Mouse (Mus musculus) adrenal gland, postnatal 14 days (tissue): ENCODE results near the gene Polr3e. TPM values are rescaled to one million over a fixed set of nuclear protein-coding genes. Genes with fewer than 3 reads are reported as not detected.
A peak's percentile ranks its signal among the peaks of the same experiment; 100 is the strongest.

Experiments
- DNase-seq: peaks from one replicate; pipeline ENCODE4 v3.0.0; 2021; ENCODE audit warnings: mixed read lengths
- long read RNA-seq, 2 experiments: library from polyadenylated mRNA; stranded (forward); transcript quantifications; one replicate each; pipeline ENCODE4 v2.0.0; 2021
- total RNA-seq: library from RNA; stranded (reverse); gene quantifications from 2 replicates; pipeline ENCODE4 v1.2.3, GENCODE M21; 2021

Gene Polr3e
- total RNA-seq: 23.3 and 27.2 TPM in 2 replicates
- long read RNA-seq, experiment 1, full-length matches to known transcripts: 13 of 25 reads
- long read RNA-seq, experiment 1, partial matches to known transcripts: 4 of 25 reads
- long read RNA-seq, experiment 1, other reads (novel, unspliced or antisense): 8 of 25 reads
- long read RNA-seq, experiment 2, full-length matches to known transcripts: 12 of 25 reads
- long read RNA-seq, experiment 2, partial matches to known transcripts: 5 of 25 reads
- long read RNA-seq, experiment 2, other reads (novel, unspliced or antisense): 8 of 25 reads

DNA sequence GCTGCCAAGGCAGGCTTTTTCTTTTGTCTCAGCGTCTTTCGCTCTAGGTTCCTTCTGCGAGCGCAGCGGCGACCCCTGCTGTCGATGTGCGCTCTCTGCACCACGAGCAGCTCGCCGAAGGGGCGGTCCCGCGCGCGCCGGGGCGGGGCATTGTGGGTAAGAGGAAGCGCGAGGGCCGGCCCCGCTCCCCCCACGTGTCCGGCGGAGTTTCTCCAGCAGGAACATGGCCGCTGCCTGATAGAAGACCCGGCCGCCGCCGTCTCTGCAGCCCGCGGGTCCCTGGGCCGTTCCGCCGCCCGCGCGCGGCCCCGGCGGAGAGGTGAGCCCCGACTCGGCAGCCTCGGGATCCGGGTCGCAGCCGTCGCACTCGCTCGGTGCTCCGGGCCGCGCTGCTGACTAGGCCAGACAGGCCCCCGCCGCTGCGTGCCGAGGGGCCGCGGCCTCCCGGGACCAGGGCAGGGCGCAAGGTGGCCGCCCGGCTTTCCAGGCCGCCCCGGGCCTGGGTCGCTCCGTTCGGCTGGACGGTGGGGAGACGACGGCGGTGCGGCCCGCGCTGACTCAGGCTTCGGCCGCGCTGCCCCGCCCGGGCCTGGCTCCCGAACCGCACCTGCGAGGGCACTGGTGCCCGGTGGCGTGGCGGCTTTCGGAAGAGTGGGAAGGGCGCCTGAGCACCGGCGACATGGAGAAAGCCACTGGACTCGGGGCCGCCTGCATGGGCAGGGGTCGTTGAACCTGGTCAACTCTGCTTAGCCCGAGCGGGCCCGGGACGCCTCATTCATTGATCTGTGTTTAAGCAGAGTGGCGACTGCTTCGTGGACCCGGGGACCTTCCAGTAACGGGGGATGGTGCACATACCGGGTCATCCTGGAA is at the start of gene Polr3e:
TSS of gene Polr3e (plus strand) at position 153 of the 870 bp plus-strand sequence.
- DNase-seq: peak; percentile 100

DNA sequence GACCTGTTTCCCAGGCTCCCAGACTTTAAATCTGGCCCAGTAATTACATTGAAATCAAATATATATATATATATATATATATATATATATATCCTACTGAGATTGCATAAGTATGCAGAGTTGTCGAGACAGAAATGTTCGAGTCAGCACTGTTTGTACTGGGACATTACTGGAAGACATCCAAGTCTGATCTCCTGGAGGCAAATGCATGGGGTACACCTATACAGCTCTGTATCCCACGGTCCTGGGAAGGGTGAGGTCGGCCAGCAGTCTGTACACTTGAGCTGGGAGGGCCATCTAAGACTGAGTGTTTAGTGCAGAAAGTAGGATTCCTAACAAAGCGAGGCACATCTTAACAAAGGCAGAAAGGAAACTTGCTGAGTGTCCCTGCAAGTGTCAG is 47.7 kb upstream of the Polr3e start:
- DNase-seq: no peak

DNA sequence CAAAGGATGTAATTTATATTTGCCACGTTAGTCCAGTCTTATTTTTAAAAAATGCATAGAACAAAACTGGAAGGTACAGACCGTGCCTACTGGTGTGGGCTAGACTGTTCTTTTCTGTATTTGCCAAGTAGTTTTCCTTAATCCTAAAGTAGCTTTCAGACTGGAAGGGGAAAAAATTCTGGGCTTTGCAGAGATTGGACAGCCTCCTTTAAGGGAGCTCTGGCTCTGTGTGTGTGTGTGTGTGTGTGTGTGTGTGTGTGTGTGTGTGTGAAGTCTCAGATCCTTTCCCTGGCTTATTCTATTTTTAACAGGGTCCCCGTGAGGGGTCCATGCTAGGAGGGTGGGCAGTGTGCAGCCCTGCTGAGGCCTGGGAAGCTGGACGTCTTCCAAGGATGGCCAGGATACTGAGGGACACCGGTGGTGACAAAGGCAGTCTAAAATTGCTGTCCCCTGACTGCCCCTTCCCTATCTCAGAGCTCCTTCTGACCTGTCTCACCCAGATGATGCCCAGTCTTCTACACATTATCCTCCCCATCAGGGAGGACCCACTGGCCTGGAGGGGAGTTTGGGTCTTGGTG is 47.0 kb upstream of the Polr3e start:
- peak; percentile 29 for DNase-seq

DNA sequence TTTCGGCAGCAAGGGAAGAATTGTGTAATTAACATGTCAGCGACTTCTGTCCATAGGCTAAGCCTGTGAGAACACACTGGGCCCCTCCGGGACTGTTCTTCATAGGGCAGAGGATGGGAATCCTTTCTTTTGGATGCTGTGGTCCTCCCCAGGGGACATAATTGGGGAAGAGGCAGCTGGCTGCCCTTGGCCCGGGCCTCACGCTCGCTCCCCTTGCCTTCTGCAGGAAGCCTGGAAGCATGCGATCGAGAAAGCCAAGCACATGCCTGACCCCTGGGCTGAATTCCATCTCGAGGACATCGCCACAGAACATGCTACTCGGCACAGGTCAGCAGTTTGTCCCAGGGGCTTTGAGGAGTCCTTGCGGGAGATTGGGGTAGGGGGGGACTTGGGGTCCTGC is 44.5 kb upstream of the Polr3e start:
- peak; percentile 20 for DNase-seq

DNA sequence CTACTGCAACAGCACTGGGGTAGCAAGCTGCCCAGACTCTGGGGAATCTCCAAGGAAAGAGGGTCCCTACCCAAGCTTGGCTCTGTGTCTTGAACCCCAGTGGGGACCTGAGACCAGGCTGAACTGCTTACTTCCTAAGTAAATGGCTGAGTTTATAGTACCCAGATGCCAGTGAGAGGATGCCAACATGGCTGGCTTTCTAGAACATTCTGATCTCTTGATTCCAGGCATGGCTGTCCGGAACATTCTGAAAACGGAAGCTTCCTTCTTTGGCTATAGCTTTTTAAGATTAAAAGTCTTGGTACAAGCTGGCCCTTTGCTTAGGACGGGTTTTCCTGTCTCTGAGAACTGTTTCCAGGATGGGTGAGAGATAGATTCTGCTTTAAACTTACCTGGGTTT is 43.5 kb upstream of the Polr3e start:
- DNase-seq: no peak

DNA sequence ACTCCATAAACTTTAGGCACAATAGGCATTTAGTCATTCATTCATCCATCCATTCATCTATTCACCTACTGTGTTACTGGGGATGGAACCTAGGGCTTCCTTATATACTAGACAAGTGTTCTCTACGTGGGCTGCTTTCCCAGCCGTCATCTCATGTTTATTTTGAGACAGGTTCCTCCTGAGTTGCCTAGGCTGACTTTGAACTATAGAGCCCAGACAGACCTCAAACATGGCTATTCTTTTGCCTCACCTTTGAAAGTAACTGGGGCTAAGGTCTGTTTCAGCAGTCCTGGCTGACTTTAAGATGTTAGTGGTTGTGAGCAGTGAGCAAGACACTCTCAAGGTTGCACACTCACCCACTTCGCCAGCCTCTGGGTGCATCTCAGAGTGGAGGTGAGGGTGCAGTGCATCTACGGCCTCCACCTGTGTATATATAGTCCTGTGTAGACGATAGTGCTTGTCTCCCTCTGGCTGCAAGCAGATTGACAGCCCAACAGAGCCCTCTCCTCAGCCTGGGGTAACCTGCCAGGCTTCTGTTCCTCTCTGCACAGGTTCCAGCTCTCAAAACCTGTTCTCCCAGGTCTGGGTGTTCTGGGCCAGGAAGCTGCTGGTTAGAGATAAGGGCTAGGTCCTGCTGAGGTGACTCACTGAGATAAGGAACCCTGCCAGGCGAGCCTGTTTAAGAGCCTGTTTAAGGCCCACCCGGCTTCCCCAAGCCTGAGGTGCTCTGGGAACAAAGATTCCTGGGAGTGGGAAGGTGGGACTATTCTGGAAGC is 42.6 kb upstream of the Polr3e start:
- DNase-seq: no peak

DNA sequence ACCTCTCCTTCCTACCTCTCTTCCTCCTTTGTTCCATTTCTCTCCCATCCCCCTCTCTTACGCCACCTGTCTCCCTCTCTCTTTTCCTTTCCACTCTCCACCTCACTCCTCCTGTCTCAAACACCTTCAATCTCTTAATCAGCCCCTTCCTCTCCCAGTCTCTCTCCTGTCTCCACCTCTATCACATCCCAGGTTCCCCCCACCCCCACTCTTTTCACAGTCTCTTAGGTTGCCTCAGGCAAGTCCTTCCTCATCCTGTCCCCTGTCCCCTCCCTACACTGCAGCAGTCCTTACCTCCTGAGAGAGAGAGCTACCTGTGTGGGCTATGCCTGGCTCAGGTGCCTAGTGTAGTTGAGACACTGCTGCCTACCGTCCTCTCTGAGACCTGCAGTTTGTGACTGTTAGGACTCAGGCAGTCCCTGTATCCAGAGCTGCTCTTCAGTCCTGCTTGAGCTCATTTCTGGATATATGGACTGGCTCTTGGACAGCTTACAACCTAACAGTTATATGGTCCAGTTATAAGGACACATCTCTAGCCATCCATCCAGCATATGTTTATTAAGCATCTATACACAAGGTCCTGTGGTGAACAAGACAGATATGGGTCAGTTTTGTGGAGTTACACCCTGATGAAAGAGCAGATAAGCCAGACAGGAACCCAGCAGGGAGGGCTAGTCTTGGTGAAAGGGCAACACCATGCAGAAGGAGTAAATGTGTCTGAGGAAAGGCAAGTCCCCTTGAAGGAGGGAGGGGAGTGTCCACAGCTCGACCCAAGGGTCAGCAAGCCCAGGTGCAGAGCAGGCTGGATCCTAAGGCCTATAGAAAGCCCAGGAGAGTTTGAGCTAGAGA is 41.8 kb upstream of the Polr3e start:
- DNase-seq: no peak

DNA sequence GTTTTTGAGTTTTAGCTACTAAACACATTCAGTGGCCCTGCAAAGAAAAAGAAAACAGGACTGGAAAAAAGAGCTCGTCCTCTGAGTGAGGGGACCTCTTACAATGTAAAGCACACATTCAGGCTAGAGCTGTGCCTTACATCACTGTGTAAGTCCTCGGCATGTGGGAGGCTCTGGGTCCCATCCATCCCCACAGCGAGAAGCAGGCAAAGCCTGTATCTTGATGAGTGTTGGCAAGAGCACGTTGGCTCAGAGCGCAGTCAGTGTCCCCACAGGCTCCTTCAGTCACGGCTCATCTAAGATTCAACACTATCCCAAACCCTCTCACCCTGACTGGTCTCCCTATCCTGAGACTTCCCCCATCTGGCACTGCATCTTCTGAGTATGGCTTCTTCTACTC is 39.3 kb upstream of the Polr3e start:
- DNase-seq: no peak

DNA sequence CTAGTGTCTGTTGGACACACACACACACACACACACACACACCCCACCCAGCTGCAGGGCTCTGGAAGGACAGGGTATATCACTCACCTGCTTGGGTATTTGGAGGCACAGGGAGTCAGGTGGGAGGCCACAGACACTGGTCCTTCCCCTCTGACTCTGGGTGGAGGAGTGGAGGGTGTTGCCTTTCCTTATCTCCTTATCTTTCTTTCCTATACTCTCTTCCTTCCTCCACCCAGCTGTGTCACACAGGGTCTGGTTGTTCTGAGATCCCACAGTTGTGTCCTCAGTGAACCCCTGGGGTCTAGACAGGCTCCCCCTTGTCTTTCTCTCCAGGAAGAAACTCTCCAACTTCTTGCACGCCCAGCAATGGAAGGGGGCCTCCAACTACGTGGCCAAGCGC is 37.6 kb upstream of the Polr3e start:
- no peak for DNase-seq

DNA sequence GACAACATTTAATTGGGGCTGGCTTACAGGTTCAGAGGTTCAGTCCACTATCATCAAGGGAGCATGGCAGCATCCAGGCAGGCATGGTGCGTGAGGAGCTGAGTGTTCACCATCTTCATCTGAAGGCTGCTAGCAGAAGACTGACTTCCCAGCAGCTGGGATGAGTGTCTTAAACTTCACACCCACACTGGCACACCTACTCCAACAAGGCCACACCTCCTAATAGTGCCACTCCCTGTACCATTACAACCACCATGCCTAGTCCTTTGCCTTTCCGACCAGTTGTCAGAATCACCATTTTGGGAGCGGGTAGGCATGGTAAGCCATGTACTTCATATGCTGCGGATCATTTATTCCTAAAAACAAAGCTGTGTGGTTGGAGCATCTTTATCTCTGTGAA is 36.8 kb upstream of the Polr3e start:
- no peak for DNase-seq

DNA sequence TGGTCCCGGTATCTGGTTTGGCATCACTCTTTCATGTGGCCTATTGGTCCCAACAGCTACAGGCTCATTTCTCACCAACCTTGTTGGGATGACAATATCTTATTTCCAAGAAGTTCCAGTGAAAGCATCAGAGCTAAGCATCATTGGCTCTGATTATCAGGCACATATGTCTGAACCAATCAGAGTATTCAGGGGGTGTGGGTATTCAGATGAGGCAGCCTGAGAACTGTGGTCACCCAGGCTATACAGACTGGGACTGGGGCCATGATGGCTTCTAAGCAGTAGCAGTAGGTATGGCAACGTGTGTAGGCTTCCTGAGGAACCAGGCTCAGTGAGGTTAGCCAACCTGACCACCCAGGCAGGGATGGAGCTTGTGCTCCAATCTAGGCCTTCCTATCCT is 36.1 kb upstream of the Polr3e start:
- no peak for DNase-seq

DNA sequence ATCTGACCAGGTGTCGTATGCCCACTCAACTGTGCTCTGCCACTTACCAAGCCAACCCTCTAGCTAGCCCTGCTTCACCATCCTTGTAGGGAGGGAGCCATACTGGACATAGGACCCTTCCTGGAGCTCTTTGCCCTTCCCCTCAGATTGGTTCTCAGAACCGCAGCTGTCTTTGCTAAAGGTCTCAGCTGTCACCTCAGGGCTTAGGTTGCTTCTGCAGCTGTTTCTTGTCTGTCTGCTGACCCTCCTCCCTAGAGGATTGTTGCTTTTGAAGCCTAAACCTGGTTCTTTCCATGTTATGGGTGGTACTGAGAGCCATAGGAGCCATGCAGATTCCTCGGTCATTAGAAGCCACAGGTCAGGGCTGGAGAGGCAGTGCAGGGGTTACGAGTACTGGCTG is 34.9 kb upstream of the Polr3e start:
- DNase-seq: no peak

DNA sequence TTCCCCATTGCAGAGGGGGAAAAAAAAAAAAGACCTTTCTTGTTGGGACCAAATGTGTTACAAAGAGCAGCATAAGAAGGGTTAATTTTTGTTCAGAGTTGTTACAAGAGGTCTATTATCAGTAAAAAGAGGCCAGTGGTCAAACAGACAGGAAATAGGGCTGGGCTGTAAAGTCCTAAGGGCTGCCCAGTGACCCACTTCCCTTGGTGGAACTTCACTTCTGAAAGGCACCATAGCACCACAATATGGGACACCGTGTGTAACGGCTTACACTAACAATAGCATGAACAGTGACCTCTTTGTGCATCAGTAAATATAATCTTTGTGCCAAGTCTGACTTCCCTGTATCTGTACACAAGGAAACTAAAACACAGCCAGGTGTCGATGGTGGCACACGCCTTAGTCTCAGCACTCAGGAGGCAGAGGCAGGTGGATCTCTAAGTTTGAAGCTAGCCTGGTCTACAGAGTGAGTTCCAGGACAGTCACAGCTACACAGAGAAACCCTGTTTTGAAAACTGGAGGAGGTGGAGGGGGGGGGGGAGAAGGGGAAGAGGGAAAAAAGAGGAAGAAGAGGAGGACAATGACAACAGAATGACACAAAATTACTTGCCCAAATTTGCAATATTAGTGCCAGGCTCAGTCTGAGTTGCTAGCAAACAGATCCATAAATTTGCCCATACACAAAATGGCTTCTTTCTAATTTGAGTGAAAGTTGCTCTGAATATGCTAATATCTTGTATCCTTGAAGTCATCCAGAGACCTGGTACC is 33.8 kb upstream of the Polr3e start:
- no peak for DNase-seq

DNA sequence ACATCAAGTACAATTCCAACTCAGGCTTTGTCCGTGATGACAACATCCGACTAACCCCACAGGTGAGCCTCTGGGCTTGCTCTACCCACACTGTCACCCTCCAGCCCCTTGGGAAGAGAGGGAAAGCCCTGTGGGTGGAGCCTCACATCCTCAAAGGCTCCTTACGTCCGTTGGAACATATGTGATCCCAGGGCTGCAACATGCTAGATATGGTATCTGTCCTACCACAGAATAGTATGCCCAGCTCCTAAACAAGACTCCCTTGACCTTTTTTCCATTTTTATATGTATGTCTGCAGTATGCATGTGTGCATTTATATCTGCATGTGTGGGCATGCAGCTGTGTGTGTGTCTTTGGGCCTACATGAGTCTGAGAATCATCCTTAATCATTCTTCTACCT is 32.8 kb upstream of the Polr3e start:
- no peak for DNase-seq

DNA sequence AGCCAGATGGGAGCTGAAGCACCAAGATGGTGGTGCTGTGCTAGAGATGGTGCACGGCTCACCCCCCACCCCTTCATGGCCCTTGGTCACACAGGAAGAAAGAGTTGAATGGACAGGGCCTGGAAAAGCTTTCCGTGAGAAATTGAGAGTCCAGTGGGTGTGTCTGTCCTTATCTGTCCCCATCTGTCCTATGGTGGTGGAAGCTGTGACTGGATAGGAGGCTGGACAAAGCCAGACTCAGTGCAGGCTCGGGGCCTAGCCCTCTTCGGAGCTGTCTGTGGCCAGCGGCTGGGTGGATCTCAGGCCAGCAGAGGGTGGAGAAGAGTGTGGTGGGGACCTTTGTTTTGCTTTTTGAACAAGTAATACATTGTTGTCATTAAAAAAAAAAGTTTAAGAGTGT is 24.4 kb upstream of the Polr3e start:
- no peak for DNase-seq

DNA sequence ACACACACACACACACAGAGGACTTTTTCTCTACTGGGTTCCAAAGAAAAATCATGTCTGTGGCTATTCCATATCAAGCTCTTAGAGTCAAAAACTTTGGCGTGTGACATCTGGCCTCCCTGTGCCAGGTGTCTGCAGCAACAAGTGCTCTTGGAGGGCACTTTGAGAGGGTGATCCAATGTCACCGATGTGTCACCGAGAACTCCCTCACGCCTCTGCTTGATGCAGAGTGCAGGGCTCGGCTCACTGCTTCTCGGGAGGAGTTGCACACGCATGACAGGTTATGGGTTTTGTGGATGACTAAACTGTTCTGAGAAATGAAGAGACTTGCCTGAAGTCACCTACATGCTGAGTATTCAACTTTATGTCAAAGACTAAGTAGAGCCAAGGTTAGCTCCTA is 20.5 kb upstream of the Polr3e start:
- DNase-seq: no peak

DNA sequence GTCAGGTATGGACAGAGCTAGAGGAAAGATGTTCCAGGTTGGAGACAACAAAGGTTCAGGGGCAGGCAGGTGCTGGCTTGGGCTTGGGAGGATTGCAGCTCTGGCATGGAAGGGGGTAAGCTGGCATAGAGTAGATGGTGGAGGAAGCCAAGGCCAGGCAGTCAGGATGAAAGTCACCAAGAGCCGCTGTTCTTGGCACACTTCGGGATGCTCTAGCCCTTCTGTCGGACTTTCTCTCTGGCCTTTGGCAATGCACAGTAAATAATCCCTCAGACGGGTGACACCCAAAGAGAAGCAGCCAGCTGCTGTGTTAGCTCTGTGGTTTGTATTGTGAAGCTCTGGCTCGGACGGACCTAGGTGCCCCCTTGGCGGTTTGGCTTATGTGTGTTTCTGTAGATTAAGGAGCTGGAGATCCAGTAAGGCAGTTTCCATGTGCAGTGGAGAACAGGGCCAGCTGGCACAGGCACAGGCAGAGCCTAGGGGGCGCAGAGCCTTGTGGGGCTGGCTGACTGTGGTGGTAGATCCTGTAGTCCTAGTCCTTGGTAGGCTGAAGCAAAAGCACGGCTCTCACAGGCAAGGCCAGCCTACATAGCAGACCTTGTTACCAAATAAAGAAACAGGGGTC is 19.7 kb upstream of the Polr3e start:
- peak; percentile 44 for DNase-seq

DNA sequence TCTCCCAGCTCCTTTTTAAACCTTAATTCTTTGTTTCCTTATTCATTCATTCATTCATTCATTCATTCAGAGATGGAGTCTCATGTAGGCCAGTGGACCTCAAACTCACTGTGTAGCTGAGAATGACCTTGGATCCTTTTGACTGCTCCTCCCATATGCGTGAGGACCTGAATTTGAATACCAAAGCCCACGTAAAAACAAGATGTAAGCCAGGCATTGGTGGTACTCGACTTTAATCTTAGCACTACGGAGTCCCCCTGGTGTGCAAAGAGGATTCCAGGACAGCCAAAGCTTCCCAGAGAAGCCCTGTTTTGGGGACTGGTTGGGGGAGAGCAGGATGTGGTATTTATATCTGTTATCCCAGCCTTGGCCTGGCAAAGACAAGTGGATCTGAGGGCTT is 17.4 kb upstream of the Polr3e start:
- DNase-seq: no peak

DNA sequence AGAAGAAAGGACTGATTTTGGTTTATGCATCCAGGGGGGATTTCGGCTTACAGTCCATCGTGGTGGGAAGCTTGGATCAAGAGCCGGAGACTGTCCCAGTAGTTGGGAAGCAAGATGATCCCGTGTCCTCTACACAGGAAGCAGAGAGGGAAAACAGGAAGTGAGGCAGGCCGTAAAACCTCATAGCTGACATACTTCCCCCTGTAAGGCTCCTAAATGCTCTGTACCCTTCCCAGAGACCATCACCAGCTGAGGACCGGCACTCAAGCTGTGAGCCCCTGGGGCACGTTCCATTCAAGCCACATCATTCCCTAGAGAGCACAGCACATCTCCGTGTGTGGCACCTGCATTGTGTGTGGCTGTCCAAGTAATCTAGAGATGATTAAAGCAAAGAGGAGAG is 15.8 kb upstream of the Polr3e start:
- DNase-seq: no peak

DNA sequence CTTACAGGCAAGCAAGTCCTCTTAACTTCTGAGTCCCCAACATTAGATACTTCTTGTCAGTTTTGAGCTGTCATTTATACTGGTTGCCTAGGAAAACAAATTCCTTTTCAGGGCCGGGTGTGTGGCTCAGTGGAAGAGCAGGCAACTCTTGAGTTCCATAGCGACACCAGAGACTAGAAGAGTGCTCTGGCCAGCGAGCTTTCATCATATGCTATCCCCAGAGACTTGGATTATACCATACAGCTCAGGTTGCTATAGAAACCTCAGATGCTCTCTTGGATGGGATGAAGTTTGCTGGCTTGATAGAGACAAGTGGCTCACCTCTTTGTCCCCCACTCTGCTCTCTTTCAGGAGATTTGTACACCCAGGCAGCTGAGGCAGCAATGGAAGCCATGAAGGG is 14.6 kb upstream of the Polr3e start:
- no peak for DNase-seq
